Mouse (Mus musculus): ENCODE measurements around the gene Mrps5. TPM values are rescaled to one million over a fixed set of nuclear protein-coding genes. Genes with fewer than 3 reads are reported as not detected.
A peak's percentile ranks its signal among the peaks of the same experiment; 100 is the strongest.

Gene Mrps5
- polyA plus RNA-seq, 1 experiment from 2014 or later: 145 TPM

- Histone ChIP-seq H3K27ac (no peak overlapping the region), H3K9me3 (no peaks in the 10 kb centered on the region), H3K4me3 (no peak overlapping the region), H3K9ac (no peak overlapping the region), H3K4me2 (replicated peaks) (no peak overlapping the region), H3K4me1 (peaks cover 13% of the 10 kb centered on the region), H3K36me3 (no peaks in the 10 kb centered on the region), H3K27me3 (peaks cover 76% of the 10 kb centered on the region)
- ATAC-seq (ENCODE audit: low FRiP score, low read depth): no peak
Measured at GRCm38 (mm10) chr2:127652335-127652734, 65.3 kb downstream of the Mrps5 start.

GRCm38 (mm10) chr2:127652805-127653204 lies 65.8 kb downstream of the Mrps5 start:
- 65% methylated on average over 2 of the region's 2 CpGs for WGBS
- no peak for ATAC-seq (ENCODE audit: low FRiP score, low read depth)

GRCm38 (mm10) chr2:127654786-127655185 lies 67.8 kb downstream of the Mrps5 start:
- no peak for ATAC-seq (ENCODE audit: low FRiP score, low read depth)
- no peak overlapping the region for H3K4me2 ChIP-seq (replicated peaks)
- no peaks in the 10 kb centered on the region for H3K36me3 ChIP-seq
- H3K4me3 ChIP-seq: no peak overlapping the region
- H3K9ac ChIP-seq: no peak overlapping the region
- H3K9me3 ChIP-seq: no peaks in the 10 kb centered on the region
- H3K4me1 ChIP-seq: peaks cover 13% of the 10 kb centered on the region
- no peak overlapping the region for H3K27ac ChIP-seq
- H3K27me3 ChIP-seq: peaks cover 88% of the 10 kb centered on the region
- WGBS: 53% methylated on average over 3 of the region's 3 CpGs

More at GRCm38 (mm10) chr2:127652805-127653204, 65.8 kb downstream of the Mrps5 start:
- Histone ChIP-seq H3K9me3 (no peaks in the 10 kb centered on the region), H3K9ac (no peak overlapping the region), H3K27ac (no peak overlapping the region), H3K27me3 (peaks cover 80% of the 10 kb centered on the region), H3K4me3 (no peak overlapping the region), H3K4me2 (replicated peaks) (no peak overlapping the region), H3K36me3 (no peaks in the 10 kb centered on the region), H3K4me1 (peaks cover 13% of the 10 kb centered on the region)

- H3K9ac ChIP-seq: no peak overlapping the region
- H3K27ac ChIP-seq: no peak overlapping the region
- H3K4me1 ChIP-seq: peaks cover 13% of the 10 kb centered on the region
- no peaks in the 10 kb centered on the region for H3K36me3 ChIP-seq
- 4% methylated on average over 9 of the region's 9 CpGs for WGBS
- H3K4me2 ChIP-seq (replicated peaks): no peak overlapping the region
- H3K9me3 ChIP-seq: no peaks in the 10 kb centered on the region
- ATAC-seq (ENCODE audit: low FRiP score, low read depth): no peak
- H3K4me3 ChIP-seq: no peak overlapping the region; the same call in 1 of the 2 replicates
- H3K27me3 ChIP-seq: peaks cover 90% of the 10 kb centered on the region
Measured at GRCm38 (mm10) chr2:127655419-127655818, 68.4 kb downstream of the Mrps5 start.

GRCm38 (mm10) chr2:127656086-127656720 lies 69.2 kb downstream of the Mrps5 start, which contains the start of gene Mal:
Mal (minus strand) TSS chr2:127656695.
- H3K9me3 ChIP-seq: no peaks in the 10 kb centered on the region
- H3K36me3 ChIP-seq: no peaks in the 10 kb centered on the region
- H3K27me3 ChIP-seq: peaks cover 87% of the 10 kb centered on the region
- under 1% methylated on average over 43 of the region's 43 CpGs for WGBS
- no peak for ATAC-seq (ENCODE audit: low FRiP score, low read depth)
- H3K4me3 ChIP-seq: peak within 1 kb of the TSS; percentile 43
- peaks cover 13% of the 10 kb centered on the region for H3K4me1 ChIP-seq
- no peak within 1 kb of the TSS for H3K9ac ChIP-seq
- H3K4me2 ChIP-seq (replicated peaks): peak within 1 kb of the TSS; percentile 65
- H3K27ac ChIP-seq: no peak within 1 kb of the TSS

Other genes starting within 250 kb of the Mrps5 start
- gene Astl, start 248.6 kb upstream of the Mrps5 start, polyA plus RNA-seq (2015; fragmentation: Nextera tagmentation; extraction: Ambion mirVana): 0.06 and 0.14 TPM in 2 replicates
- gene Adra2b, start 224.0 kb upstream of the Mrps5 start, polyA plus RNA-seq (2015; fragmentation: Nextera tagmentation; extraction: Ambion mirVana): 0.45 and 0.56 TPM in 2 replicates
- 0.14 and 0.32 TPM in 2 replicates for gene Gpat2, start 162.0 kb upstream of the Mrps5 start, polyA plus RNA-seq (2015; fragmentation: Nextera tagmentation; extraction: Ambion mirVana)
- gene Fahd2a, start 142.7 kb upstream of the Mrps5 start, polyA plus RNA-seq (2015; fragmentation: Nextera tagmentation; extraction: Ambion mirVana): 22.8 and 24.9 TPM in 2 replicates
- gene Kcnip3, start 65.1 kb upstream of the Mrps5 start, polyA plus RNA-seq (2015; fragmentation: Nextera tagmentation; extraction: Ambion mirVana): 1.2 and 1.5 TPM in 2 replicates
- 1.8 and 2.3 TPM in 2 replicates for gene Prom2, start 45.8 kb upstream of the Mrps5 start, polyA plus RNA-seq (2015; fragmentation: Nextera tagmentation; extraction: Ambion mirVana)
- gene Zfp661, start 128 bp upstream of the Mrps5 start, polyA plus RNA-seq (2015; fragmentation: Nextera tagmentation; extraction: Ambion mirVana): 5.2 and 6.1 TPM in 2 replicates
- gene Mal, start 69.5 kb downstream of the Mrps5 start, polyA plus RNA-seq (2015; fragmentation: Nextera tagmentation; extraction: Ambion mirVana): 1.4 and 1.6 TPM in 2 replicates
- gene Mall, start 142.7 kb downstream of the Mrps5 start, polyA plus RNA-seq (2015; fragmentation: Nextera tagmentation; extraction: Ambion mirVana): 6.5 and 7.0 TPM in 2 replicates
- gene Nphp1, start 201.7 kb downstream of the Mrps5 start, polyA plus RNA-seq (2015; fragmentation: Nextera tagmentation; extraction: Ambion mirVana): 33.5 and 34.6 TPM in 2 replicates
- 26.2 and 29.5 TPM in 2 replicates for gene Mtln, start 205.3 kb downstream of the Mrps5 start, polyA plus RNA-seq (2015; fragmentation: Nextera tagmentation; extraction: Ambion mirVana)
- 54.0 and 58.5 TPM in 2 replicates for gene Bub1, start 244.6 kb downstream of the Mrps5 start, polyA plus RNA-seq (2015; fragmentation: Nextera tagmentation; extraction: Ambion mirVana)

Data from limb, embryonic 13.5 days (tissue).